Mouse (Mus musculus): ENCODE data around the gene Rnf32.

Gene Rnf32

DNA sequence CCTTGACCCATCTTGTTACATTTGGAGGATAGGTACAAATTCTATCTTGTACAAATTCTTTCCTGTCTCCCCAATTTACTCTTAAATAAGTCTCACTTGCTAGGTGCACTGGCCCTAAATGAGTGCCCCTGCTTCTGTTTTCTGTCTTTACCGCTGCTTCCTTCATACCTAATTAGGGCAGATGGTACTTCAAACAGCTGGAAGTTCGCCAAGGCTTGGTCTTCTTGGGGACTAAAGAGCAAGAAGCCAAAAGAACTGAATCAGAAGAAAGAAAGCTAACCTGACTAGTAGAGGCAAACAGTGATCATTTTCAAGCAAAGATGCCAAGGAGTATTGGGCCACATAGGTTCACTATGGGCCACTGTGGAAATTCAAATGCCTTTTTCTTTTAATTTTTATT lies 77.6 kb downstream of the Rnf32 start:
- DNase-seq (ENCODE audit: low spot score in 2 of 2), result no peak

DNA sequence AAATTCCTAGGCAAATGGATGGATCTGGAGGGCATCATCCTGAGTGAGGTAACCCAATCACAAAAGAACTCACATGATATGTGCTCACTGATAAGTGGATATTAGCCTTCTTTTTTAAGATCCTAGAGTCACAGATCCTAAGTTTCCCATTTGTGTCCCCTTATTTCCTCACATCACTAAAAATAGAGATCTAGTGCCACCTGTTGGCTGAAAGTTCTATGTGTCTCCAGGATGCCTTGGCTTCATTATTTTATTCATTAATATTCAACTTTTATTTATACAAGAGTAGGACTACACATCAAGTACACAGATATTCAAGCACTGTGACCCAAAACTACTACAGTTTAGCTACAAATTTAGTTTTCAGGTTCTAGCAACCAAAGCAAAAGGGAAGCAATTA lies 79.0 kb downstream of the Rnf32 start:
- no peak for DNase-seq (ENCODE audit: low spot score in 2 of 2)

Data from frontal cortex, postnatal 10 days (tissue).